Mouse (Mus musculus): ENCODE results near the gene Olfr1368.

GRCm38 (mm10) chr13:21167910-21168300, 22.2 kb upstream of the Olfr1368 start:
- TF ChIP-seq EP300 (IDR thresholded peaks at IDR 0.05; ENCODE audit: low read depth) (no peak), CTCF (IDR thresholded peaks at IDR 0.05; ENCODE audit: low read depth) (no peak)

Data from heart, postnatal 0 days (tissue).